Mouse (Mus musculus) testis, postnatal 10 days (tissue): ENCODE measurements around the gene Il18r1.

ENCODE experiments used
- DNase-seq: peaks from one replicate; pipeline ENCODE4 v3.0.0; 2021; ENCODE audit warnings: low spot score

Il18r1 gene

DNA sequence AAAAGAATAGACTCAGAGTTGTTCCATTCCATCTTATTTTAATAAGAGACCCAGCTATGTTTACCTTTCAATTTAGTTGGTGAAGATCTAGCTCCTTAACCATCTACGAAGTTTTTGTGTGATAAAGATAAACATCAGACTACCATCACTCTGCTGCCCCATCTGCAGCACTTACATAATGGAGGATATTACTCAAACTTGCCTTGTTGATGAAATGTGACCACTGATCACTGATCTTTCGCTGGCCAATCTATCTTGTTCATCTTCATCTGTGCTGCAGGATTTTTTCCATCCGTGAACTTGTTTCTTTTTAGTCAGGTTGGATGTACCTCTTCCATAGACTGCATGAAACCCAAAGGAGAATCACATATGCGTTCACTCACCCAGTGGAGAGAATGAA, 29.2 kb downstream of the Il18r1 start:
- no peak for DNase-seq

- DNase-seq: no peak
Measured at GRCm38 (mm10) chr1:40499708-40500107, 34.4 kb downstream of the Il18r1 start.

DNA sequence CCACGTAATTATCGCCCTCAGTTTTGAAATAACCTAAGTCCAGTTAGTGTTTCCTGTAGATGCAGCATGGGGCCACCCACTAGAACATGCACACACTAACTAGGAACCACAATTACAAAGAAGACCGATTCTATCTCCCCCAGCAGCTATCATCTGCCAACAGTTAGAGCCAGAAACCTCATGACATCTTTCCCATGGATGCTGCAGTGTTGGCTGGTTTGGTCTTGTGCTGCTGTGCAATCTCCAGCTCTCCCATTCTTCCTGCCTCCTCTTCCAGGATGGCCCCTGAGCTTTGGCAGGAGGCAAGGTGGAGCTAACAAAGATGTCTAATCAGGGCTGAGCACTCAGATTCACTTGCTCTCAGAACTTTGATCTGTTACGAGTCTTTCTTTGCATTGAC, 35.8 kb downstream of the Il18r1 start:
- no peak for DNase-seq

- no peak for DNase-seq
Measured at GRCm38 (mm10) chr1:40501546-40502398, 36.4 kb downstream of the Il18r1 start.

GRCm38 (mm10) chr1:40504548-40504947, 39.2 kb downstream of the Il18r1 start:
- DNase-seq: no peak

DNA sequence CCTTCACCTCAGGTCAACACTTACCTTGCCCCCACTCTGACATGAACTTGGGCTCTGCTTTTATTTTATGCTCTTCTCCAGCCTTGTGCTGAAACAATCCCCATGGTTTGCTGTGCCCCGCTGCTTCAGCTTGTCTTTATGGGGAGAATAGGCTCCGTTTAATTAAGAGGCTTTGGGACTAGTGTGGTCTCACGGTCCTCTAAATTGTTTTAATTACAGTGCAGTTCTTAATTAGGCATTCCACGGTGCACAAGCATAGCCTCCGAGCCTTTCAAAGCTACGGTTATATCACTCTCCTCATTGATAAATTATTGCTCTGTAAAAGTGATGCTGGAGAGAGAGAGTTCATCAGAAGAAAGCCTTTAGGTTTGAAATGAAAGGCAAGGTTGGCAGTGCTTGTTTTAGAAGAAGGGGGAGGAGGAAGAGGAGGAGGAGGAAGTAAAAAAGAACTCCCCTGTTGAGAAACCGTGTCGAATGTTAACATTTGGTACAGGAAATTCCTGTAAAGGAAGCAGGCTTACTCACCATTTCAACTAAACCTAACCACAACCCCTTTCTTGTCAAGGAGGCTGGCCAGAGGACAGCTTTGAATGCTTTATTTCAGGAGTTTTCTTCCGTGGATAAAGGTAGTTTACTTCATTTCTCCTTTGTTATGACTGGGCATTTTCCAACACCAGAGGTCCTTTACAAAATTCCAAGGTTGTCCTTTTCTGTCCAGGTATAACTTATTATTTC, 49.7 kb downstream of the Il18r1 start, which contains the start of gene Il18rap:
Gene Il18rap, plus strand, starts transcription at position 512 of the 735 bp plus-strand sequence.
- no peak for DNase-seq

GRCm38 (mm10) chr1:40516364-40516763, 51.0 kb downstream of the Il18r1 start:
- no peak for DNase-seq

GRCm38 (mm10) chr1:40522918-40523317, 57.6 kb downstream of the Il18r1 start:
- no peak for DNase-seq

DNA sequence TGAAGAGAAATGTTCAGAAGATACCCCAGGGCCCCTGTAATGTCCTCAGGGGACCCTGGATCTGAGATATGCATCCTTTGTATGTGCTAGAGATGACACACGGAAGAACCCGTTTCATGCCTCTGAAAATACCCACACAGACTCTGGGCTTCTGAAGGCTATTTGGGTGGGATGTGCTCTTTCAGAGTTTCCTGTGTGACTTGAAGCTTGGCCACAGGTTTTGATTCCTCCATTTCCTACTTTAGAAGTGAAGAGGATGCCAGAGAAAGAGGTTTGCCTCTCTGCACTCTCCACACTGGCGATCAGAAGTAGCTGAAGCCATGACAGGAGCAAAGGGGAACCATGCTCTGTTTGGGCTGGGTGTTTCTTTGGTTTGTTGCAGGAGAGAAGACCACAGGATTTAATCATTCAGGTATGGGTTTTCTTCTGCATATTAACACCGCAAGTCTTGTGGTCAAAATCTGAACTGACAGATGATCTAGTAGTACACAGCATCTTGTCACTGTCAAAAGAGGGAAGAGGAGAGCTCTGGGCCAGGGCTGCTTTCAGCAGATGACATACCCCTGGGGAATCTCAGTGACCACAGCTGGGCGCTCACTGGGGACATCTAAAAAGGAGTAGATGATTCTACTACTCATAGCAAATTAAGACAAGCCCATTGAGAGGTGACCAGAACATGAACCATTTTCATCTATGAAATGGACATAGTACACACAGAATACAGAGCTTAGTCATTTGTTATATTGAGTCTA, 58.8 kb downstream of the Il18r1 start:
- DNase-seq: no peak

GRCm38 (mm10) chr1:40529287-40529686, 63.9 kb downstream of the Il18r1 start:
- no peak for DNase-seq

DNA sequence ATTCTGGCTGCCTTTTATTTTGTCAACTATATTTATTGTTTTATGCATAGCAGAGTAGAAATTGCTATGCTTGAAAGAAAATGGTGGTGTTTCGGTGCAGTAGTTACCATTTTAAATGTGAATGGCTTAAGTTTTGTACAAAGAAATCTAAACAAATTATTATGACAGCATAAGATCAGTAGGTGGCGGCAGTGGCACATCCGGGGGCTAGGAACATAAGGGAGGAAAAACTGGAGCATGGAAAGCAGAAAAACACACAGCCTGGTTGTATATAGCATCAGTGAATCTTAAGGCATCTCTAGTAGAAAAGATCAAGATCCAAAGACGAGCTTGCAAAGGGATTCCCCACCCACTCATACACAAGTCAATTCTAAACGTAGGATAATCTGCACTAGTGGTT, 72.2 kb downstream of the Il18r1 start:
- DNase-seq: no peak

- peak; percentile 80 for DNase-seq
Measured at GRCm38 (mm10) chr1:40544650-40545049, 79.3 kb downstream of the Il18r1 start.

DNA sequence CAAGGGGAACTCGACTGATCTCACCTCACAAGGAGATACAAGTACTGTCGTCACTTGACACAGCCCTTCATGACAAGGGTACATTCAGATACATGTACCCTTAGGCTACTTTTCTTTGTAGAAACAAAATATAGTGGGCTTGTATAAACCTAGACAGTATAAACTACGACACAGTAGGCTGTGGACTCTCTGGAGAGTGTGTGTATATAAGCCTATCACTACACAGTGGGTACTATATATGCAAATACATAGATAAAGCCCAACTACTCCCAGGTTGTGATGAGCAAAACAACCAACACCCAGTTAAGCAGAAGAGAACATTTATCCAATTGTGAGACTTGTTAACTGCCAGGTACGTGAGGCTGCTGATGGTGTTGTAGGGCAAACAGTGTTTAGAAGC, 81.3 kb downstream of the Il18r1 start:
- no peak for DNase-seq

GRCm38 (mm10) chr1:40547064-40547572, 81.8 kb downstream of the Il18r1 start:
- no peak for DNase-seq

- no peak for DNase-seq
Measured at GRCm38 (mm10) chr1:40547762-40548161, 82.4 kb downstream of the Il18r1 start.
